Mouse (Mus musculus): ENCODE data around the gene Trafd1.
"Not testable (repeated sequence)": the region's sequence is repeated elsewhere in the genome, so short reads cannot be mapped to it uniquely, and the experiment has no call there.

DNA sequence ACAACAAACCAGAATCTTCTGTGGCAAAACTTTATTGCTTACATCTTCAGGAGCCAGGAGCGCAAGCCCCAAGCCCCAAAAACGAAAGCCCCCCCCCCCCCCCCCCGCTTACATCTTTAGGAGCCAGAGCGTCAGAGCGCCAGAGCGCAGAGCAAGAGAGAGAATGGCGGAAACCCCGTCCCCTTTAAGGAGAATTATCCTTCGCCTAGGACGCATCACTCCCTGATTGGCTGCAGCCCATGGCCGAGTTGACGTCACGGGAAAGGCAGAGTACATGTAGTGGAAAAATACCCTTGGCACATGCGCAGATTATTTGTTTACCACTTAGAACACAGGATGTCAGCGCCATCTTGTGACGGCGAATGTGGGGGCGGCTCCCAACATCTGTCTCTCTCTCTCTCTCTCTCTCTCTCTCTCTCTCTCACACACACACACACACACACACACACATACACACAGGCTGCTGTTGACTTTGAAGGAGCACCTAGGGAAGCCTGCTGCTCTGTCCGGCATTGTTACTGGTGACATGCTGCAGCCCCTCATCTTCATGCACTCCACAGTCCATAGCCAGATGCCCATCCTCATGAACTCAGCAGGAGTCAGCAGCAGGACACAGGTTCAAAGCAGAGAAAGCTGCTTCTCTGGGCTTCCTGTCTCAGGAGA lies 55.1 kb downstream of the Trafd1 start:
- TF ChIP-seq FLI1 (IDR thresholded peaks at IDR 0.05; ENCODE audit: low read length); GATA1 (IDR thresholded peaks at IDR 0.05; ENCODE audit: borderline replicate concordance, low read length): not testable (repeated sequence)
